Mouse (Mus musculus): ENCODE measurements at regions not wholly inside any gene's neighbourhood (a gene's known extent, or its start where the extent isn't known, plus 50 kb on each side); places are given as distances from the start of the nearest gene placed in this dataset.

DNA sequence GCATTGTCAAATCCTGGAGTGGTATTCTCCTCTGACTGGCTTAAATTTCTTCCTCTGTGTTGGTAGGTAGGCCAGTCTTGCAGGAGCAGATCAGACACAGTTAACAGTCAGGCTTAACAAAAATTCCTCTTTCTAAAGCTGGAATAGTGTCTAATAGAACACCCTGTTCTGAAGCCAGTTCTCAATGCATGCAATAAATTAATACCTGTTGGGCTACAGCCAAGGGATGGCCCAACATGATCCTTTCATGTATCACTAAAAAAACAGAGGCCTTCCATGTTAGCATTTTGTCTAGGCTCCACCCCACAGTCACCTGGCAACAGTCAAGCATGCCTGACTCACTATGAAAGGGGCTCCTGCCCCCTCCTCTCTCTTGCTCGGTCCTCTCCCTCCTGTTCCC lies 89.2 kb downstream of the Gm19935 start:
- no peaks in the 10 kb centered on the region for H3K79me2 ChIP-seq (replicated peaks; ENCODE audit: control insufficient read depth, extremely low read depth, insufficient read depth, poor library complexity, severe bottlenecking)
- H3K4me1 ChIP-seq (ENCODE audit: control insufficient read depth in 1 of 2, insufficient read depth in 2 of 2): no peaks in the 10 kb centered on the region
- no peaks in the 10 kb centered on the region for H3K27me3 ChIP-seq (replicated peaks)
- no peak for DNase-seq (ENCODE audit: extremely low read depth)
- in situ Hi-C loops (cut with MboI; ENCODE audit: low pct_ligation_motif_present, low pct_unique_long_range_greater_than_20kb, low sequenced_read_pairs) (no loop called here), dilution Hi-C loops (cut with MboI; ENCODE audit: extremely low pct_ligation_motif_present, extremely low pct_unique_long_range_greater_than_20kb, low sequenced_read_pairs) (no loop called here)
- H3K9ac ChIP-seq (ENCODE audit: insufficient read depth, low read depth): no peak overlapping the region
- TF ChIP-seq TBP (conservative IDR thresholded peaks at IDR 0.05; ENCODE audit: low read depth, low read length): no peak
- TF ChIP-seq GABPA (IDR thresholded peaks at IDR 0.05; ENCODE audit: insufficient replicate concordance, low read depth, low read length): no peak
- no peak for TF ChIP-seq TCF12 (IDR thresholded peaks at IDR 0.05; ENCODE audit: low read depth, low read length)
- TF ChIP-seq NRF1 (IDR thresholded peaks at IDR 0.05; ENCODE audit: low read depth, low read length): no peak
- no peak overlapping the region for H3K4me3 ChIP-seq (replicated peaks in 1 of 3; ENCODE audit: low read depth in 2 of 3, low read length in 2 of 3, poor library complexity in 1 of 3)
- H3K4me2 ChIP-seq (ENCODE audit: insufficient read depth, low read depth, poor library complexity, severe bottlenecking): no peak overlapping the region
- H3K36me3 ChIP-seq (replicated peaks in 1 of 2; ENCODE audit: control insufficient read depth in 1 of 2, insufficient read depth in 1 of 2, low read length in 1 of 2): no peaks in the 10 kb centered on the region
- H3K27ac ChIP-seq (ENCODE audit: insufficient read depth, low read depth): no peak overlapping the region
- H3K9me3 ChIP-seq (replicated peaks; ENCODE audit: low read length): no peaks in the 10 kb centered on the region

- H3K36me3 ChIP-seq (replicated peaks in 1 of 2; ENCODE audit: control insufficient read depth in 1 of 2, insufficient read depth in 1 of 2, low read length in 1 of 2): no peaks in the 10 kb centered on the region
- H3K9ac ChIP-seq (ENCODE audit: insufficient read depth, low read depth): no peak overlapping the region
- no peaks in the 10 kb centered on the region for H3K9me3 ChIP-seq (replicated peaks; ENCODE audit: low read length)
- in situ Hi-C loops (cut with MboI; ENCODE audit: low pct_ligation_motif_present, low pct_unique_long_range_greater_than_20kb, low sequenced_read_pairs): no loop called here
- H3K4me2 ChIP-seq (ENCODE audit: insufficient read depth, low read depth, poor library complexity, severe bottlenecking): no peak overlapping the region
- H3K4me3 ChIP-seq (replicated peaks in 1 of 3; ENCODE audit: low read depth in 2 of 3, low read length in 2 of 3, poor library complexity in 1 of 3): no peak overlapping the region
- DNase-seq (ENCODE audit: extremely low read depth): no peak
- no peaks in the 10 kb centered on the region for H3K79me2 ChIP-seq (replicated peaks; ENCODE audit: control insufficient read depth, extremely low read depth, insufficient read depth, poor library complexity, severe bottlenecking)
- H3K4me1 ChIP-seq (ENCODE audit: control insufficient read depth in 1 of 2, insufficient read depth in 2 of 2): no peaks in the 10 kb centered on the region
- dilution Hi-C loops (cut with MboI; ENCODE audit: extremely low pct_ligation_motif_present, extremely low pct_unique_long_range_greater_than_20kb, low sequenced_read_pairs): no loop called here
- H3K27me3 ChIP-seq (replicated peaks): no peaks in the 10 kb centered on the region
- H3K27ac ChIP-seq (ENCODE audit: insufficient read depth, low read depth): no peak overlapping the region
- no peak for TF ChIP-seq RCOR1 (conservative IDR thresholded peaks at IDR 0.05; ENCODE audit: low read depth, low read length)
- no peak for TF ChIP-seq GABPA (IDR thresholded peaks at IDR 0.05; ENCODE audit: insufficient replicate concordance, low read depth, low read length)
- TF ChIP-seq SMC3 (IDR thresholded peaks at IDR 0.05; ENCODE audit: low read depth, low read length): no peak
- no peak for TF ChIP-seq MYC (IDR thresholded peaks at IDR 0.05; ENCODE audit: low read depth, low read length)
- TF ChIP-seq MEF2A (IDR thresholded peaks at IDR 0.05; ENCODE audit: borderline replicate concordance, low read depth, low read length): no peak
- TF ChIP-seq MAX (IDR thresholded peaks at IDR 0.05; ENCODE audit: low read length): no peak
- no peak for TF ChIP-seq JUND (conservative IDR thresholded peaks at IDR 0.05; ENCODE audit: low read depth, low read length)
- no peak for TF ChIP-seq POLR2AphosphoS2 (IDR thresholded peaks at IDR 0.05; ENCODE audit: low read depth, low read length)
- TF ChIP-seq MAZ (IDR thresholded peaks at IDR 0.05; ENCODE audit: low read depth, low read length): no peak
- TF ChIP-seq ELF1 (IDR thresholded peaks at IDR 0.05; ENCODE audit: low read depth, low read length): no peak
- TF ChIP-seq PAX5 (IDR thresholded peaks at IDR 0.05; ENCODE audit: low read length): no peak
- no peak for TF ChIP-seq POLR2A (IDR thresholded peaks at IDR 0.05; ENCODE audit: low read depth, low read length)
- no peak for TF ChIP-seq ZNF384 (IDR thresholded peaks at IDR 0.05; ENCODE audit: low read depth, low read length)
These were observed 92.0 kb downstream of the Gm19935 start for GRCm38 (mm10) chr8:90725188-90725587.

Measured in CH12.LX (cell line).